Mouse (Mus musculus): ENCODE measurements around the gene Sorcs3.
A peak's percentile ranks its signal among the peaks of the same experiment; 100 is the strongest.

Sorcs3 gene

DNA sequence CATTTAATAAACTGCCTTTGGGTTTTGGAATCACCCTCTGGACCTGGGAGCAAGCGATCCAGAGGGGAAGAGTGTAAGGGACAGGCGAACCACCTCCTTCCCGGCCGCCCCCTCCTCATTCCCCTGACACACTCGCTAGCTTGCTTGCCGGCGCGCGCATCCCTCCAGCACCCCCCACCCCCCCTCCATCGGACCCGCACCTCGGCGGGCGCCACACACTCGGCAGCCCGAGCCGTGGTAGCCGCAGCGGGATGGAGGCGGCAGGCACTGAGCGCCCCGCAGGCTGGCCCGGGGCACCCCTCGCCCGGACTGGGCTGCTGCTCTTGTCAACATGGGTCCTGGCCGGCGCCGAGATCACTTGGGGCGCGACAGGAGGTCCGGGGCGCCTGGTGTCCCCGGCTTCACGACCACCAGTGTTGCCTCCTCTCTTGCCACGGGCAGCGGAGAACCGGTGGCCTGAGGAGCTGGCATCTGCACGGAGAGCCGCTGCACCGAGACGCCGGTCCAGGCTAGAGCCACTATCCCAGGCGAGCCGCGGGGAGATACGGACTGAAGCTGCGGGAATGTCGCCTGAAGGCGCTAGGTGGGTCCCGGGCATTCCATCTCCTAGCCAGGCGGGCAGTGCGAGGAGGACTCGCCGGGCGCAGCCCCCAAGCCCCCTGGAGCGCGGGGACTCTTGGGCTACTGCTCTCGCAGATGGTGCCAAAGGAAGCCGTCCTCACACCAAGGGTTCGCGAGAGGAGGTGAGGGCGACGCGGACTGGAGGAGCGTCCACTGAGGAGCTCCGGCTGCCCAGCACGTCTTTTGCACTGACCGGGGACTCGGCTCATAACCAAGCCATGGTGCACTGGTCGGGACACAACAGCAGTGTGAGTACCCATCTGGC is at the start of gene Sorcs3:
Gene Sorcs3 (plus strand): TSS at position 97 of the 886 bp plus-strand sequence.
- DNase-seq (ENCODE audit: extremely low spot score, low read depth, low spot score): no peak

- no peak for DNase-seq (ENCODE audit: extremely low spot score, low read depth, low spot score)
These were observed 40.5 kb upstream of the Sorcs3 start for GRCm38 (mm10) chr19:48165341-48165740.

DNA sequence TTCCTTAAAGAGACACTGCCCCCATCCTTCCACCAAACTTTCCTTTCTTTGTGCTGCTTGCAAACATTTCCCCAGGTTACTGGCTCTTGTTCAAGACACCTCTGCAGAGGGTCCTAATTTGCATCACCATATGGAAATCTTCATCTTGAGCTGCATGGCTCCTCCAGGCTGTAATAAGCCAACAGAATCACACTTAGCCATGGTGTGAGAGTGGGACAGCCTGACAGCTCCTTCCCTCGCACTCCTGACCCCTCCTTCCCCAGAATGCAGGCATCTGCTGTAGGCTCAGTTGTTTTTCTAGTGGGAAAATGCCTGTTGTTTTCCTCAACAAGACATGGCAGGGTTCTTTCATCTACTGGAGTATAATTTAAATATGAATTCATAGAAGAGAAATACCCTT is 38.7 kb upstream of the Sorcs3 start:
- DNase-seq (ENCODE audit: extremely low spot score, low read depth, low spot score): no peak

DNA sequence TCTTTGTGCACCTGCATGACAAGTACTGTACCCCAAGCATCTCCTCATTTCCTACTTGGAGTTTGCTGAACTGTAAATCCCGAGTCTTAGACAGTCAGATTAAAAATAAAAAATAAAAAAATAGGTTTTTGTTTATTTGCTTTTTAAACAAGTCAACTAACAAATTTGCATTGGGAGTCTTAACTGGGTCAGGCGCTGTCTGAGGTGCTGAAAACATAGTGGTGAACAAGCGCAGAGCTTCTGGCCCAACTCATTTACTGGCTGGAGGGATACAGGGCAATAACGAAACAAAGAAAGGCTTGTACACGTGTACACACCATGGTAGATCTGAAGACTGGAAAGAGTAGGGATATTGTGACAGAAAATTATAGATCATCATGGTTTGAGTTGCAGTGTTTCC is 37.5 kb upstream of the Sorcs3 start:
- DNase-seq (ENCODE audit: extremely low spot score, low read depth, low spot score): peak; percentile 22

- no peak for DNase-seq (ENCODE audit: extremely low spot score, low read depth, low spot score)
These were observed 31.1 kb upstream of the Sorcs3 start for GRCm38 (mm10) chr19:48174717-48175116.

- peak; percentile 35 for DNase-seq (ENCODE audit: extremely low spot score, low read depth, low spot score)
These were observed 1.8 kb upstream of the Sorcs3 start for GRCm38 (mm10) chr19:48203928-48204470.

GRCm38 (mm10) chr19:48204476-48204875 is 1.3 kb upstream of the Sorcs3 start:
- no peak for DNase-seq (ENCODE audit: extremely low spot score, low read depth, low spot score)

DNA sequence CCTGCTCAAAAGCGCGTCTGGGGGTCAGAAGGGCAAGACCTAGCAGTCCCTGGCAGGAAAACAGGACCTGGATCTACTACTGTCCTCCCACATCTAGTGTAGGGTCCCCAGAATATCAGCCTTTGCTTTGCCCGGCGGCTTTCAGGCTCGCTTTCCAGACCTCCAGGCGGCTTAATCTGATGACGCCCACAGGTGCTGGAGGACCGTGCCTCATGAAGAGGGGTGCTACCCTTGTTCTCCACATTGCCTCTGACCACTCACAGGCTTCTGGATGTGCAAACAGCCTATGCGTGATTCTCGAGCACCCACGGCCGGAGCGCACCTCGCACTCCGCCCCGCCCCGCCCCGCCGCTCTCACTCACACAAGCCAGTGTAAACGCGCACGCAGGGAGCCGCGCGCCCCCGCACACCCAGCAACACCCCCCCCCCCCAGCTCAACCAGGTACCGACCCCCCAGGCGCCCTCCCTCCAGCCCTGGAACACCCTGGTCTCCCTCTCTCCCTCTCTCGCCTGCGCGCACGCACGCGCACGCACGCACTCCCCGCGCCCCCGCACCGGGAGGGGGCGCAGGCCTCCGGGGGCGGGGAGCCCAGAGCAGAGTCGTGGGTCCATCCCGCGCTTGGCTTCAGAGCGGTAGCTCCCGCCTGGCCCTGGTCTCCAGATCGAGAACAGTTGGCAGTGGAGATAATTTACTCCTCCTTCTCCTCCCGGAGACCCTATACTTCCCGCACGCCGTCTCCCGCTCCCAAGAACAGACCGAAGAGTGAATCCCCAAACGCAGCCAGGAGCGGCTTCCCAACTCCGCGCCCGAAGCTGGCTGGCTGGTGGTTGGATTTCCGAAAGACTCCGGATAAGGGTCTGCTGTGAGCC is 698 bp upstream of the Sorcs3 start:
- no peak for DNase-seq (ENCODE audit: extremely low spot score, low read depth, low spot score)

DNA sequence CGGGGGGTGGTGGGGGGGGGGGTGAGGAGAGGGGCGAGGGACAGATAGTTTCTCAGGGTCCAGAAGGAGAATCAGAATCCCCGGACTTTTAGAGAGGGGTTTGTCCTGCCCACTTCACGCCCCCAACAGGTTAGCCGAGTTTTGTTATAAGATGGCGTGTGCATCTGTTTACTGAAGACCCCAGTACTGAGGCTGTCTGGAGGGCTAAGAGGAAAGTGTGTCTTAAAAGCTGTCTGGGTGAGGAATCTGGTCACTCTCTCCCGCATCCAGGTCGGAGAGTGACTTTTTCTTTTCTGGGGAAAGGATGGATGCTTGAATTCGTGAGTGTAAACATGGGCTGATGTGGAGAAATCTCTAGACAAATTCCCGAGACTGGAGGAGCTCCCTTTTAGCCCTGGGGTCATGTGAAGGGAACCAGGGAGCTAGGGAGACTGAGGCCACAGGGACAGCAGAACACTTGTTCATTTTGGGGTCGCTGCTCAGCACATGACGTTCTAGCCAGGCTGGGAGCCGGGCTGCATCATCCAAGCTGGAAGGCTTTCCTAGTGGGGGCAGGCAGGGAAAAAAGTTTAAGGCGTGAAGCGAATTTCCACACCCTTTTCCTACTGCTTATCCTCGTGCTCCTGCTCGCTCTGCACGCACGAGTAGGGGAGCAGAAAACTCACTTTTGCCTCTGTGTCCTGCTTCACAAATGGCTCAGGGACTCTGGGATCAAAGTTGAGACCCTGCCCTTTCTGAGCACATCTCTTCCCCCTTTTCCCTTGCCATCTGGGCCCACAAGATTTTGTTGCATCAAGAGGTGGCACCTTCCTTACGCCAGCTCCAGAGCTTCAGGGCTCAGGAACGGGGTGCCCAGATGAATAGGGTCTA is 1.3 kb downstream of the Sorcs3 start:
- no peak for DNase-seq (ENCODE audit: extremely low spot score, low read depth, low spot score)

DNA sequence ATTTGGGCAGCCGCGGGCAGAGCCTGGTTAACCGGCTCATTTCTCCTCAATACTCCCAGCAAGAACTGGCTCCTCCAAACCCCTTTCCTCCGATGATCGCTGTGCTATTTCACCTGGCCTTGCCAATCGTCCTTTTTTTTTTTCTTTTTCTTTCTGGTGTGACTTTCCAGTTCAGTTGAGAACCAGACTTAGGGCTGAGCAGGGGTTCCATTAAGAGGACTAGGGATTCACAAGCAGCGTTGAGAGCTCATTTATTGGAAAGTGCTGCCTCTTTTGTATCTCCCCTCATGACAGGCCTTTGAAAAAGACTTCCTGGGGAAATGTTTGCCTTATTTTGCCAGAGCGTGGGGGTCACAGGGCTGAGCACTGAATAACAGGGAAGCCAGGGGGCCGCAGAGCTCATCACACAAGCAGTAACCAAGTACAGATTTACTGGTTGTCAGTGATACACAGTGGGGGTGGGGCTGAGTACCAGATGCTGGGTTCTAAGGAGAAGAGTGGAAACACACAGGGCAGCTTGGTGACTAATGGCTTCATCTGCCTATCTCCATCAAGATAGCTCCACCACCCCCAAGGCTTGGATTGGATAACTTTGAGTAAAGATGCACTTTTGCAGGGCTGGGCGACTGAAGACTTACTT is 2.0 kb downstream of the Sorcs3 start:
- no peak for DNase-seq (ENCODE audit: extremely low spot score, low read depth, low spot score)

GRCm38 (mm10) chr19:48215379-48215778 is 9.6 kb downstream of the Sorcs3 start:
- DNase-seq (ENCODE audit: extremely low spot score, low read depth, low spot score): no peak

DNA sequence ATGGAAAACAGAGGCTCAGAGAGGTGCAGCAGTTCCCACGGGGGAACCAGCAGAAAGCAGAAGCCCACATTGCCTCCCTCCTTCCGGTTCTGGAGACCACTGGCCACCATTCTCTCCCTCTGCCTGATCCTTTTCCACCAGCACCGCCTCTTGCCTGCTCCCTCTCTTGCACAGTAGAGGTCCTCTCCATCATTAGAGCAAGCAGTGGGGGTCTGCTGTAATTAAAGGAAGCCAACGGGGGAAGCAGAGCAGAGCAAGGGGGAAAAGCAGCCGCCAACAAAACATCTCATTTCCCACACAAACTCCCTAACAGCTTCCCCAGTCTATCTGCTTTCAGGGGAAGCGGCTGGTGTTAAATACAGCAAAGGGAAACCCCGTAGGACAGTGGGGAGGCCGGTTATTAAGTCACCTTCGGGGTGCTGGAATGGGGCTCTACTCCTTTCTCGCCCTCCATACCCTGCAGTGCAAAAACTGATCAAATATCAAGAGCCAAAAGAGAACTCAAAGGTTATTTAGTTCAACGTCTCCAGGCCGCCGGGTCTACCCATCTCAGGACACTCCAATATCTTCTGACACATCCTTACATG is 32.1 kb downstream of the Sorcs3 start:
- no peak for DNase-seq (ENCODE audit: extremely low spot score, low read depth, low spot score)

DNA sequence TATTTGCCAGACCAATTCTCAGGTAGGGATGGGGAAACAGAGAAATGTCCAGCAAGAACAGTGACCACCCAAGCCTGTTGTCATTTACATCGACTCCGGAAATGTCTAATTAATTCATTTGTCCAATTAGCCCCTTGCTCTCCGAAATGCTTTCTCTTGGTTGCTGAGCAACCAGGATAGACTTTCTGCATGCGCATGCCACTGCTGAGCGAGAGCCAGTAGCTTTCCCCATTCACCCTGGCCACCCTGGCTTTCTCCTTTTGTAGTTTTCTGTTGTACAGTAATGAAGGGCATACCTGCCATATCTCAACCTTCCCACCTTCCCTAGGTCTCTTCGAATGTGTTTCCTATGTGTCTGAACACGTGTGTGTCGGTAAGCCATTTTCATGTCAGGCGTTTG is 32.6 kb downstream of the Sorcs3 start:
- DNase-seq (ENCODE audit: extremely low spot score, low read depth, low spot score): no peak

DNA sequence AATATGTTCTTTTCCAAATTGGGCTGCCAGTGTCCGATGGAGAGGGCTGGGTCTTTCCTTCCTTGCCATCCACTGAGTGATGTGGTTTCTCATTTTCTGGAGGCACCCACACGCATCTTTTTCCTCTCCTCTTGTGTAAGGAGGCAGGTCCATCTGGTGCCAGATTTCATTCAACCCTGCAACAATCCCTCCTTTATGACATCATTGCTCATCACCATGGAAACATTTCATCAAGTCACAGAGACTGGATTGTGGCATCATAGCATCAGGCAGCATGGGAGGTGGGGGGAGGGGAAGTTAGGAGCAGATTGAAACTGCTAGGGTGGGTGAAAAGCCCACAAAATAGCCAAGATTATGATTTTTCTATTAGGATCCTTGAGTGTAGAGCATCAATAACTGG is 35.1 kb downstream of the Sorcs3 start:
- no peak for DNase-seq (ENCODE audit: extremely low spot score, low read depth, low spot score)

DNA sequence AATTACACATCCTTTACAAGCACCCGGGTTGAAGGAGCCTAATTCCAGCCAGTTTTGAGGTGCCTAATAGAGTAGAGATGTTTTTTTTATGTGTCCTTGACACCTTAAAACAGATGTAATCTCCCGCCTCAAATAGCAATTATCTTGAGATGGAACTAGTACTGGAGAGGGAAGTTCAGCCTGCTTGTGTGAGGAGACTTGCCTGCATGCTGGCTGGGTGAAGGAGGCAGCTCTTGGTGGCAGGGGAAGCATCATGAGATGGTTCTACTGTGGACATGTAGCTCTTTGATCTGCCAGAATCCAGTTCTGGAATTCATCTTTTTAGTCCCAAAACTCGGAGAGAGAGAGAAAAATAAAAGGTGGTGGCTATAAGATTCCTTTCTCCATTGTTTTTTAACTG is 38.2 kb downstream of the Sorcs3 start:
- no peak for DNase-seq (ENCODE audit: extremely low spot score, low read depth, low spot score)

- DNase-seq (ENCODE audit: extremely low spot score, low read depth, low spot score): no peak
These were observed 53.4 kb downstream of the Sorcs3 start for GRCm38 (mm10) chr19:48259223-48259622.

DNA sequence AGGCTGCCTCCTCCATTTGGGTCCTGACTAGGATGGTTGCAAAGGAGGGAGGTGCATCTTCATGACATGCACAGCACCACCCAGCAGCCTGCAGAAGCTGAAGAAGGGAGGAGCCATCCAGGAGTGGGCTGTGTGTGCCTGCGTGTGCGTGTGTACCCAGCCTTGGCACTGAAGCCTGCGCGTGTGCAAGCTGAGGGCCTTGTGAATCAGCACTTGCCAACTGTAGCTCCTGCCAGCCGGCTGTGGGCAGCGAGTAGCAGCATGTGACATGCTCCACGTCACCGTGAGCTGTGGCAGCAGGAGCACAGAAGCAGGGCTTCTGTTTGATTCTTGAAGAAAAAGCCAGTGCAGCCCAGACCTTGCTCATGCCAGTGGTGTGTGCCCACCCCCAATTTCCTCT is 54.8 kb downstream of the Sorcs3 start:
- DNase-seq (ENCODE audit: extremely low spot score, low read depth, low spot score): no peak

GRCm38 (mm10) chr19:48263750-48264149 is 57.9 kb downstream of the Sorcs3 start:
- no peak for DNase-seq (ENCODE audit: extremely low spot score, low read depth, low spot score)

GRCm38 (mm10) chr19:48280273-48280672 is 74.4 kb downstream of the Sorcs3 start:
- no peak for DNase-seq (ENCODE audit: extremely low spot score, low read depth, low spot score)

- DNase-seq (ENCODE audit: extremely low spot score, low read depth, low spot score): no peak
These were observed 76.4 kb downstream of the Sorcs3 start for GRCm38 (mm10) chr19:48282250-48282649.
